Mouse (Mus musculus) CH12.LX (cell line): Measurements from ENCODE around the gene Ralgapa1. TPM values are rescaled to one million over a fixed set of nuclear protein-coding genes. Genes with fewer than 3 reads are reported as not detected.

ENCODE experiments used
- DNase-seq: peaks from one replicate; pipeline ENCODE4 v3.0.0-alpha.2; 2013; ENCODE audit errors: extremely low read depth
- H3K27ac ChIP-seq: 2 replicates; pipeline ENCODE4 v1.5.1; 2012; ENCODE audit warnings: low read depth, mild to moderate bottlenecking, control low read depth, moderate library complexity; ENCODE audit not compliant: insufficient read depth
- H3K27me3 ChIP-seq: replicated peaks from 2 replicates; pipeline ENCODE3; 2012; ENCODE audit warnings: inconsistent platforms
- H3K36me3 ChIP-seq, 2 experiments: replicated peaks in 1 of 2; 2 replicates each; pipeline versions ENCODE3 to v1.6.1; 2012; ENCODE audit warnings: inconsistent platforms in 1 of 2, low read length in 1 of 2, mild to moderate bottlenecking in 1 of 2, mixed read lengths in 1 of 2, moderate library complexity in 1 of 2; ENCODE audit not compliant: control insufficient read depth in 1 of 2, insufficient read depth in 1 of 2
- H3K4me1 ChIP-seq, 2 experiments: 2 replicates each; pipeline ENCODE4 v1.6.1; 2012; ENCODE audit warnings: inconsistent platforms in 1 of 2, moderate library complexity in 1 of 2; ENCODE audit not compliant: insufficient read depth in 2 of 2, control insufficient read depth in 1 of 2
- H3K4me2 ChIP-seq: 2 replicates; pipeline ENCODE4 v1.6.1; 2012; ENCODE audit warnings: low read depth, mild to moderate bottlenecking, control low read depth; ENCODE audit not compliant: poor library complexity, insufficient read depth, severe bottlenecking
- H3K4me3 ChIP-seq, 3 experiments: fragments of 150-350 bp in 1 of 3; sonication (generic) in 1 of 3; replicated peaks in 1 of 3; 2 replicates each; pipeline versions ENCODE3 to v1.5.1; 2011 to 2012; ENCODE audit warnings: low read depth in 2 of 3, low read length in 2 of 3, mild to moderate bottlenecking in 2 of 3, moderate library complexity in 2 of 3, control low read depth in 1 of 3, improper control_type of control experiment in 1 of 3, inconsistent platforms in 1 of 3, mixed read lengths in 1 of 3; ENCODE audit not compliant: poor library complexity in 1 of 3
- H3K79me2 ChIP-seq: replicated peaks from 2 replicates; pipeline ENCODE4 v1.6.1; 2012; ENCODE audit warnings: mild to moderate bottlenecking, moderate library complexity; ENCODE audit not compliant: control insufficient read depth, poor library complexity, insufficient read depth, severe bottlenecking; ENCODE audit errors: extremely low read depth
- H3K9ac ChIP-seq: 2 replicates; pipeline ENCODE4 v1.6.1; 2012; ENCODE audit warnings: low read depth, mild to moderate bottlenecking, control low read depth, moderate library complexity; ENCODE audit not compliant: insufficient read depth
- H3K9me3 ChIP-seq: replicated peaks from 2 replicates; pipeline ENCODE3; 2012; ENCODE audit warnings: low read length, inconsistent platforms, mixed read lengths
- BHLHE40 ChIP-seq: IDR thresholded peaks from 2 replicates; pipeline ENCODE4 v1.6.1; 2011; ENCODE audit warnings: mild to moderate bottlenecking, low read depth, low read length, improper control_type of control experiment
- CHD1 ChIP-seq: IDR thresholded peaks from 2 replicates; pipeline ENCODE4 v1.6.1; 2012; ENCODE audit warnings: low read depth, low read length, improper control_type of control experiment, inconsistent platforms
- CHD2 ChIP-seq: IDR thresholded peaks from 2 replicates; pipeline ENCODE4 v1.6.1; 2011; ENCODE audit warnings: low read length, improper control_type of control experiment
- CTCF ChIP-seq, 2 experiments: IDR thresholded peaks in 1 of 2; conservative IDR thresholded peaks in 1 of 2; 2 replicates each; pipeline ENCODE4 v1.5.1; 2011 to 2012; ENCODE audit warnings: low read depth in 2 of 2, low read length in 2 of 2, improper control_type of control experiment in 1 of 2, inconsistent platforms in 1 of 2, mild to moderate bottlenecking in 1 of 2, moderate library complexity in 1 of 2
- E2F4 ChIP-seq: IDR thresholded peaks from 2 replicates; pipeline ENCODE4 v1.6.1; 2011; ENCODE audit warnings: low read depth, low read length, improper control_type of control experiment; ENCODE audit not compliant: insufficient replicate concordance
- ELF1 ChIP-seq: IDR thresholded peaks from 2 replicates; pipeline ENCODE4 v1.6.1; 2014; ENCODE audit warnings: low read depth, mild to moderate bottlenecking, inconsistent platforms, low read length, improper control_type of control experiment
- EP300 ChIP-seq: IDR thresholded peaks from 2 replicates; pipeline ENCODE4 v1.6.1; 2011; ENCODE audit warnings: low read length, improper control_type of control experiment
- ETS1 ChIP-seq: conservative IDR thresholded peaks from 2 replicates; pipeline ENCODE4 v1.6.1; 2012; ENCODE audit warnings: low read depth, mild to moderate bottlenecking, inconsistent platforms, low read length, improper control_type of control experiment, moderate library complexity
- GABPA ChIP-seq: IDR thresholded peaks from 2 replicates; pipeline ENCODE4 v1.6.1; 2012; ENCODE audit warnings: low read depth, low read length, improper control_type of control experiment, inconsistent platforms; ENCODE audit not compliant: insufficient replicate concordance
- HCFC1 ChIP-seq: IDR thresholded peaks from 2 replicates; pipeline ENCODE4 v1.6.1; 2012; ENCODE audit warnings: low read depth, mild to moderate bottlenecking, inconsistent platforms, low read length, improper control_type of control experiment
- IRF4 ChIP-seq: IDR thresholded peaks from 2 replicates; pipeline ENCODE4 v1.6.1; 2014; ENCODE audit warnings: low read depth, mild to moderate bottlenecking, inconsistent platforms, low read length, improper control_type of control experiment
- JUN ChIP-seq: IDR thresholded peaks from 2 replicates; pipeline ENCODE4 v1.6.1; 2011; ENCODE audit warnings: low read depth, mild to moderate bottlenecking, low read length, improper control_type of control experiment, moderate library complexity; ENCODE audit not compliant: insufficient read depth
- JUND ChIP-seq: conservative IDR thresholded peaks from 2 replicates; pipeline ENCODE4 v1.6.1; 2011; ENCODE audit warnings: low read depth, low read length, improper control_type of control experiment
- KAT2A ChIP-seq: IDR thresholded peaks from 2 replicates; pipeline ENCODE4 v1.6.1; 2012; ENCODE audit warnings: low read length, improper control_type of control experiment, inconsistent platforms; ENCODE audit not compliant: insufficient replicate concordance
- MAFK ChIP-seq: IDR thresholded peaks from 2 replicates; pipeline ENCODE4 v1.6.1; 2011; ENCODE audit warnings: low read length, improper control_type of control experiment; ENCODE audit not compliant: insufficient replicate concordance
- MAX ChIP-seq: IDR thresholded peaks from 2 replicates; pipeline ENCODE4 v1.6.1; 2011; ENCODE audit warnings: low read length, improper control_type of control experiment
- MAZ ChIP-seq: IDR thresholded peaks from 2 replicates; pipeline ENCODE4 v1.6.1; 2012; ENCODE audit warnings: low read depth, mild to moderate bottlenecking, inconsistent platforms, low read length, improper control_type of control experiment, moderate library complexity
- MEF2A ChIP-seq: IDR thresholded peaks from 2 replicates; pipeline ENCODE4 v1.6.1; 2014; ENCODE audit warnings: low read depth, mild to moderate bottlenecking, inconsistent platforms, low read length, improper control_type of control experiment, borderline replicate concordance
- MXI1 ChIP-seq: IDR thresholded peaks from 2 replicates; pipeline ENCODE4 v1.6.1; 2011; ENCODE audit warnings: mild to moderate bottlenecking, low read depth, low read length, improper control_type of control experiment
- MYC ChIP-seq: IDR thresholded peaks from 2 replicates; pipeline ENCODE4 v1.6.1; 2011; ENCODE audit warnings: low read depth, mild to moderate bottlenecking, improper control_type of control experiment, low read length
- NELFE ChIP-seq: IDR thresholded peaks from 2 replicates; pipeline ENCODE4 v1.6.1; 2011; ENCODE audit warnings: low read depth, low read length, improper control_type of control experiment
- NRF1 ChIP-seq: IDR thresholded peaks from 2 replicates; pipeline ENCODE4 v1.6.1; 2014; ENCODE audit warnings: low read depth, mild to moderate bottlenecking, inconsistent platforms, low read length, improper control_type of control experiment, moderate library complexity
- PAX5 ChIP-seq: IDR thresholded peaks from 2 replicates; pipeline ENCODE4 v1.6.1; 2012; ENCODE audit warnings: low read length, inconsistent platforms, mixed read lengths
- POLR2A ChIP-seq: IDR thresholded peaks from 2 replicates; pipeline ENCODE4 v1.6.1; 2011; ENCODE audit warnings: low read depth, mild to moderate bottlenecking, improper control_type of control experiment, low read length
- POLR2AphosphoS2 ChIP-seq: IDR thresholded peaks from 2 replicates; pipeline ENCODE4 v1.6.1; 2011; ENCODE audit warnings: low read depth, low read length, improper control_type of control experiment
- RAD21 ChIP-seq: IDR thresholded peaks from 2 replicates; pipeline ENCODE4 v1.6.1; 2011; ENCODE audit warnings: low read depth, mild to moderate bottlenecking, low read length, improper control_type of control experiment, moderate library complexity
- RCOR1 ChIP-seq: conservative IDR thresholded peaks from 2 replicates; pipeline ENCODE4 v1.6.1; 2012; ENCODE audit warnings: low read depth, mild to moderate bottlenecking, inconsistent platforms, low read length, improper control_type of control experiment
- SIN3A ChIP-seq: IDR thresholded peaks from 2 replicates; pipeline ENCODE4 v1.6.1; 2012; ENCODE audit warnings: low read length, improper control_type of control experiment, inconsistent platforms
- SMC3 ChIP-seq: IDR thresholded peaks from 2 replicates; pipeline ENCODE4 v1.6.1; 2011; ENCODE audit warnings: low read depth, low read length, improper control_type of control experiment
- TBP ChIP-seq: conservative IDR thresholded peaks from 2 replicates; pipeline ENCODE4 v1.6.1; 2011; ENCODE audit warnings: low read depth, low read length, improper control_type of control experiment
- TCF12 ChIP-seq: IDR thresholded peaks from 2 replicates; pipeline ENCODE4 v1.6.1; 2014; ENCODE audit warnings: low read depth, mild to moderate bottlenecking, inconsistent platforms, low read length, improper control_type of control experiment
- UBTF ChIP-seq: IDR thresholded peaks from 2 replicates; pipeline ENCODE4 v1.6.1; 2012; ENCODE audit warnings: low read depth, mild to moderate bottlenecking, inconsistent platforms, low read length, improper control_type of control experiment, moderate library complexity
- USF1 ChIP-seq: IDR thresholded peaks from 2 replicates; pipeline ENCODE4 v1.6.1; 2014; ENCODE audit warnings: low read depth, mild to moderate bottlenecking, inconsistent platforms, low read length, improper control_type of control experiment
- USF2 ChIP-seq: conservative IDR thresholded peaks from 2 replicates; pipeline ENCODE4 v1.6.1; 2011; ENCODE audit warnings: low read depth, low read length, improper control_type of control experiment
- ZC3H11A ChIP-seq: IDR thresholded peaks from 2 replicates; pipeline ENCODE4 v1.6.1; 2012; ENCODE audit warnings: low read depth, mild to moderate bottlenecking, inconsistent platforms, low read length, improper control_type of control experiment
- ZKSCAN1 ChIP-seq: IDR thresholded peaks from 2 replicates; pipeline ENCODE4 v1.6.1; 2012; ENCODE audit warnings: low read depth, inconsistent platforms, low read length, improper control_type of control experiment, borderline replicate concordance
- ZMIZ1 ChIP-seq: IDR thresholded peaks from 2 replicates; pipeline ENCODE4 v1.6.1; 2012; ENCODE audit warnings: low read depth, mild to moderate bottlenecking, inconsistent platforms, low read length, improper control_type of control experiment
- ZNF384 ChIP-seq: IDR thresholded peaks from 2 replicates; pipeline ENCODE4 v1.6.1; 2012; ENCODE audit warnings: low read depth, low read length, improper control_type of control experiment, inconsistent platforms
- dilution Hi-C: fragments of 300-500 bp; cut with MboI; formaldehyde crosslinking; loops from 2 replicates; pipeline ENCODE4 v1.14.3; 2020; ENCODE audit warnings: low sequenced_read_pairs; ENCODE audit not compliant: extremely low pct_unique_long_range_greater_than_20kb, extremely low pct_ligation_motif_present
- in situ Hi-C: fragments of 300-500 bp; cut with MboI; formaldehyde crosslinking; loops from 3 replicates; pipeline ENCODE4 v1.14.3; 2019; ENCODE audit warnings: low sequenced_read_pairs, low pct_ligation_motif_present, low pct_unique_long_range_greater_than_20kb, mixed read lengths
- polyA plus RNA-seq: library from polyadenylated mRNA; unstranded; fragments of >175 nt; gene quantifications from 2 replicates; pipeline ENCODE4 v1.2.1, GENCODE M21; 2012; ENCODE audit warnings: low read depth; ENCODE audit not compliant: insufficient read length
- total RNA-seq, 2 experiments: library from RNA; depleted of rRNA; stranded (reverse); fragments of 300-350 nt in 1 of 2; fragments of >200 nt in 1 of 2; gene quantifications; 2 replicates each; pipeline ENCODE4 v1.2.3; 2012 to 2014

The Ralgapa1 gene
- total and polyA plus RNA-seq, 3 experiments = 10.3 to 24.4 (median 19.2) TPM

DNA sequence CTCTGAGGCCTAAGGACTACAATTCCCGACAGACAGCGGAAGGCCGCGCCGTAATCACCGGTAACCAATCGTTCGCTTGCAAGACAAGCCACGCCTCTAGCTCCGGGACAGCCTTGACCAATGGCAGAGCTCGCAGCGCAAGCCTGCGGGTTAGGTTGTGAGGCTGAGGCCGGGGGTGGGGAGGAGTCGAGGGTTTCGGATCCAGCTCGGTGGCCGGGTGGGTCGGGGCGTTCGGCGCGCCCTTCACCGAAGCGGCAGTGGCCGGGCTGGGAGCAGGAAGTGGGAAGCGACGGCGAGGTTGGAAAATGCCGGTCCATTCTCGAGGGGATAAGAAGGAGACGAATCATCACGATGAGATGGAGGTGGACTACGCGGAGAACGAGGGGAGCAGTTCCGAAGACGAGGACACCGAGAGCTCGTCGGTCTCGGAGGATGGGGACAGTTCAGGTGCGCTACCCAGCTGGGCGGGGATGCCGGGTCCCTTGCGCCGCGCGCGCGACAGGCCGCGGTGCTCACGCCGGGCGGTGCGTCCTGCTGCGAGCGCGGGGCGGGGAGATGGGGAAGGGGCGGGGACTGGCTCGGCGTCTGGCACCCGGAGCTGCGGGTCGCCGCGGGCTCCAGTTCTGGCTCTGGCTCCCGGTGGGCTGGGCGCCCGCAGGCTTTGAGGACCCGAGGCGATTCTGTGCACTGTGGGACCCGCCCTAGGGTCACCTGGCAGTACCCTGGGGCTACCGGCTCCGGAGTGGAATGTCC is 15.4 kb upstream of the Ralgapa1 start, which contains the start of gene Brms1l:
Brms1l (plus strand) TSS at position 126 of the 753 bp plus-strand sequence.
- dilution Hi-C loops (no loop called here), in situ Hi-C loops (loop anchor here (10.0 kb wide), 2 partner anchors 52 to 322 kb away; no protein-coding TSS in a partner anchor)
- peaks cover 3 to 20% of the 10 kb centered on the region in 2 experiments; a peak in 3 of 4 replicates for H3K4me1 ChIP-seq
- peaks cover 6% of the 10 kb centered on the region; the same call in 1 of the 2 replicates for H3K79me2 ChIP-seq
- H3K27me3 ChIP-seq = no peaks in the 10 kb centered on the region
- peak within 1 kb of the TSS; percentile 69 for H3K9ac ChIP-seq
- H3K36me3 ChIP-seq = peaks cover 4 to 21% of the 10 kb centered on the region in 2 experiments
- peak within 1 kb of the TSS; percentile 82 to 94 (median 89) for H3K4me3 ChIP-seq
- peak within 1 kb of the TSS; percentile 90 for H3K4me2 ChIP-seq
- peak within 1 kb of the TSS; percentile 82 for H3K27ac ChIP-seq
- DNase-seq = peak; percentile 99
- no peaks in the 10 kb centered on the region for H3K9me3 ChIP-seq
- TF ChIP-seq UBTF (no peak; the same call in 1 of the 2 replicates), JUND (no peak), ZMIZ1 (peak; percentile 89), HCFC1 (peak; percentile 98), SMC3 (no peak), MAZ (peak; percentile 68; the same call in 1 of the 2 replicates), E2F4 (0 out of 2 replicates have a peak, but pooled peaks have one; percentile 40), CHD1 (peak; percentile 46; the same call in 1 of the 2 replicates), ETS1 (peak; percentile 21; the same call in 1 of the 2 replicates), MAX (peak; percentile 16; the same call in 1 of the 2 replicates), MXI1 (peak; percentile 83), CHD2 (peak; percentile 93), MAFK (no peak), ELF1 (peak; percentile 80), MYC (peak; percentile 60; the same call in 1 of the 2 replicates), ZKSCAN1 (no peak), IRF4 (no peak), TCF12 (peak; percentile 60; the same call in 1 of the 2 replicates), BHLHE40 (no peak), TBP (no peak), JUN (no peak), POLR2A (peak; percentile 86), RCOR1 (no peak), PAX5 (no peak), SIN3A (peak; percentile 88), MEF2A (peak; percentile 22; the same call in 1 of the 2 replicates), KAT2A (peak; percentile 96; the same call in 1 of the 2 replicates), USF1 (no peak), USF2 (no peak), EP300 (peak; percentile 24; the same call in 1 of the 2 replicates), NRF1 (peak; percentile 25; the same call in 1 of the 2 replicates), ZC3H11A (no peak), RAD21 (no peak), GABPA (0 out of 2 replicates have a peak, but pooled peaks have one; percentile 38), ZNF384 (no peak), POLR2AphosphoS2 (no peak), NELFE (peak; percentile 77; the same call in 1 of the 2 replicates), CTCF (conservative IDR thresholded peaks at IDR 0.05 in 1 of 2, IDR thresholded peaks at IDR 0.05 in 1 of 2; ENCODE audit: low read depth in 2 of 2, low read length in 2 of 2) (no peak)
